Mouse (Mus musculus) heart, adult 11 months (tissue): ENCODE results near the gene Dbt.
"Not testable (repeated sequence)": the region's sequence is repeated elsewhere in the genome, so short reads cannot be mapped to it uniquely, and the experiment has no call there.

Experiments
- DNase-seq: peaks from one replicate; pipeline ENCODE4 v3.0.0; 2022

Dbt gene

GRCm38 (mm10) chr3:116542532-116542931 lies 29.7 kb downstream of the Dbt start:
- DNase-seq = peak; percentile 87

GRCm38 (mm10) chr3:116547430-116547829 lies 34.6 kb downstream of the Dbt start:
- DNase-seq = peak; percentile 53

- DNase-seq = no peak
These were observed 38.5 kb downstream of the Dbt start for GRCm38 (mm10) chr3:116551362-116551761.

- DNase-seq = not testable (repeated sequence)
These were observed 48.4 kb downstream of the Dbt start for GRCm38 (mm10) chr3:116561315-116561714.

GRCm38 (mm10) chr3:116562408-116563094 lies 49.7 kb downstream of the Dbt start, which contains the start of gene Lrrc39:
Gene Lrrc39, plus strand, starts transcription at chr3:116562973.
- DNase-seq = peak; percentile 93

GRCm38 (mm10) chr3:116563095-116563492 lies 50.2 kb downstream of the Dbt start:
- no peak for DNase-seq

- no peak for DNase-seq
These were observed 57.8 kb downstream of the Dbt start for GRCm38 (mm10) chr3:116570628-116571027.

GRCm38 (mm10) chr3:116577286-116577685 lies 64.4 kb downstream of the Dbt start:
- DNase-seq = no peak

GRCm38 (mm10) chr3:116582201-116582600 lies 69.3 kb downstream of the Dbt start:
- DNase-seq = no peak

GRCm38 (mm10) chr3:116594076-116594727 lies 81.3 kb downstream of the Dbt start:
- no peak for DNase-seq

GRCm38 (mm10) chr3:116594728-116595602 lies 82.1 kb downstream of the Dbt start, which contains the start of gene Sass6:
Gene Sass6, plus strand, starts transcription at chr3:116594982.
- DNase-seq = peak; percentile 100

- DNase-seq = no peak
These were observed 82.7 kb downstream of the Dbt start for GRCm38 (mm10) chr3:116595603-116595991.
